Mouse (Mus musculus) ovary, adult 2 months (tissue): ENCODE results near the gene Olfr433. TPM values are rescaled to one million over a fixed set of nuclear protein-coding genes. Genes with fewer than 3 reads are reported as not detected.

Experiments
- polyA plus RNA-seq: library from polyadenylated mRNA; depleted of rRNA; stranded (reverse); fragments of >200 nt; gene quantifications from 2 replicates; pipeline ENCODE4 v1.2.3, GENCODE M21; 2012; rRNA removed

The Olfr433 gene
- 0.24 and 0.25 TPM in 2 replicates for polyA plus RNA-seq

DNA sequence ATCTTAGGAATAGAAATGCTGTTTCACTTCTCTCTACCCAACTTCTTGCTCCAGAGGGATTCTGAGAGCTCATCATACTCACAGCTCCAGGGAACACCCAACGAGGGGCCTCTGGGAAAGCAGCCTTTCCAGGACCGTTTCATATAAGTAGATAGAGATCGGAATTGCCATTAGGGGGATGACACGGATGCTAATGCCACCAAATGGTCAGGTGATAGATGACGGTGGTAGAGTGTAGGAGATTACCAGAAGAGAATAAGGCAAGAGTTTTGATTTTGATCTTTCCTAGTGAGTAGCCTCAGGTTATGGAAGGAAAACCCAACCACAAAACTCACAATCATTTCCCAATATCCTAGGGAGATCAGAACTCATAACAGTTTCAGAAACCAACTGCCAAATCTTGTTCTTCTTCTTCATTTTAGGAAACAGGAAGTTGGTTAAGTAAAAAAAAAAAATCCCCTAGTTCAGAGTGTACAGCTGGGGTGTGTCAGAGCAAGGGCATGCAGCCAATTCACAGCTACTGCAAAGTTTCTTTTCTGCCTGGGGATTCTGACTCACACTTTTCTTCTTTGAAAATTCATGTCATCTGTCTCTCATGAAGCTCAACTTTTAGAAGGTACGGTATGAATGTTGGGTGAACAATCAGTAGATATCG is at the start of gene Olfr433:
Gene Olfr433 (plus strand): TSS at position 183 of the 655 bp plus-strand sequence.

GRCm38 (mm10) chr1:174031698-174032097 is 8.8 kb upstream of the Olfr433 start, which contains the start of gene Ifi205:
Gene Ifi205, minus strand, starts transcription at chr1:174031810.

DNA sequence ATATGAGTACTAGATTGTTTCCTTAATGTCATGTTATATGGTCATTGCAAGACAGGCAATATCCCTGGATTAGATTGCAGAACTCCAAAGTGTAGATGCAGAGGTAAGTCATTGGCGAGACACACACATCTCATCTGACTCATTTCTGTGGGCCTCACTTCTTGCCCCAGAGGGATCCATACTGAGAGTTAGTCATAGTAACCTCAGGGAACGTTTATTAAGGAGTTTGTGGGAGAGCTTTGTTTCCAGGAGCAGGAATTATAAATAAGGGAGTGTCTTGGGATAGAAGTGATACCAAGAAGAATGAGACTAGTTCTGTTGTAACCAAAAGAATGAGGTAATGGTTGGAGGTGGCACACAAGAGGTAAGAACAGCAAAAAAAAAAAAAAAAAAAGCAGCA is 8.4 kb downstream of the Olfr433 start, which contains the start of gene Olfr432:
Gene Olfr432 (plus strand): TSS at position 313 of the 400 bp plus-strand sequence.

GRCm38 (mm10) chr1:174066305-174066704 is 25.8 kb downstream of the Olfr433 start, which contains the start of gene Olfr430:
Gene Olfr430, plus strand, starts transcription at chr1:174066605.

DNA sequence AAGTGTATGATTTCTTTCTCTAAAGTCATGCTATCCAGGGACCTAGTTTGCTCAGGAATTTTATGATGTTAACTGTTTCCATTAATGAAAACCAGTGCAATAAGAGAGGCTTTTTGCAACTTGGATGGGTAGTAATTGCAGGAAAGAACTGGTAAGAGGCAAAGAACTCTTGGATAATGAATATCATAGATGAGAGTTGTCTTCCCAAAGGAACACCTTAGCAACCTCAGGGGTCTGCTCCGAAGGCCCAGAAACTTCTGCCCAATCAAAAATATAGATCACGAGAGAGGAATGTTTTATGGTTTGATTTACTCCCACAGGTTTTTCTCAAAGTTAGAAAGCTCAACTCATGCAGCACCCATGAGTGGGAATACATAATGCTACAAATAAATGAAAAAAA is 43.5 kb downstream of the Olfr433 start, which contains the start of gene Olfr429:
Gene Olfr429 (plus strand): TSS at position 301 of the 400 bp plus-strand sequence.

Other genes with a start within 250 kb of the Olfr433 start
- gene Ifi211, start 127.7 kb upstream of the Olfr433 start, polyA plus RNA-seq = 0.70 and 0.98 TPM in 2 replicates
- 0.83 and 1.6 TPM in 2 replicates for gene Mndal, start 98.2 kb upstream of the Olfr433 start, polyA plus RNA-seq
- 4.3 and 6.1 TPM in 2 replicates for gene Ifi203, start 98.0 kb upstream of the Olfr433 start, polyA plus RNA-seq
- 0.20 and 0.52 TPM in 2 replicates for gene Ifi202b, start 58.0 kb upstream of the Olfr433 start, polyA plus RNA-seq
- gene Ifi205, start 8.9 kb upstream of the Olfr433 start, polyA plus RNA-seq = 0.51 and 0.52 TPM in 2 replicates
- gene Olfr432, start 8.5 kb downstream of the Olfr433 start, polyA plus RNA-seq = 0.10 TPM in 1 of 2 replicates, not detected in the other
- not detected in 2 replicates for gene Olfr430, start 25.9 kb downstream of the Olfr433 start, polyA plus RNA-seq
- not detected in 2 replicates for gene Olfr429, start 43.6 kb downstream of the Olfr433 start, polyA plus RNA-seq
- gene Olfr427, start 56.2 kb downstream of the Olfr433 start, polyA plus RNA-seq = not detected in 2 replicates
- gene Olfr231, start 80.5 kb downstream of the Olfr433 start, polyA plus RNA-seq = not detected in 2 replicates
- gene Olfr424, start 90.8 kb downstream of the Olfr433 start, polyA plus RNA-seq = not detected in 2 replicates
- gene Olfr420, start 114.9 kb downstream of the Olfr433 start, polyA plus RNA-seq = not detected in 2 replicates
- not detected in 2 replicates for gene Spta1, start 132.1 kb downstream of the Olfr433 start, polyA plus RNA-seq
- gene Olfr419, start 211.4 kb downstream of the Olfr433 start, polyA plus RNA-seq = not detected in 2 replicates